Mouse (Mus musculus): ENCODE results near the gene Dnajc1. TPM values are rescaled to one million over a fixed set of nuclear protein-coding genes. Genes with fewer than 3 reads are reported as not detected.

Dnajc1 gene
- polyA plus RNA-seq, 1 experiment from 2014 or later, result 45.3 TPM

DNA sequence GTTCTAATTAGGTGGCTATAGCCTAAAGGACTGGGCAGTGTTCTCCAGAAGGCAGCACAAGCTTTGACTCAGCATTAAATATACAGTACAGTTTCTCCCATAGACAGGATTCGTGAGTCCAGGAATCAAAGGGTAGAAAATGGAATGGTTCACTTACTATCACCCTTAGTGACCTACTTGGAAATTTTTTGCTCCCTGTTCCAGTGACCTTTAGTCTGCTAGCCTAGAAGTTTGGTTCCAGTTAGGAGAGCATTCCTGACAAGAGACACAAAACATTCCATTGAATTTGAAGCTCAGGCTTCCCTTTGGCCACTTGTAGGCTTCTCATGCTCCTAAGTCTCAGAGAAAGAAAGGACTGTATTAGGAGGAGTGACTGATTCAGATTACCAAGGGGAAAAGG lies 126.9 kb downstream of the Dnajc1 start:
- 97% methylated on average over 1 of the region's 1 CpGs for WGBS
- Histone ChIP-seq H3K4me2 (replicated peaks) (no peak overlapping the region), H3K9me3 (replicated peaks) (no peaks in the 10 kb centered on the region), H3K27me3 (no peaks in the 10 kb centered on the region), H3K4me3 (replicated peaks) (no peak overlapping the region), H3K36me3 (0 out of 2 replicates have a peak, but pooled peaks cover 4% of the 10 kb centered on the region), H3K9ac (no peak overlapping the region), H3K27ac (replicated peaks) (no peak overlapping the region), H3K4me1 (no peaks in the 10 kb centered on the region)
- no peak for ATAC-seq (ENCODE audit: insufficient number of reproducible peaks, low FRiP score, low TSS enrichment, low read depth)

GRCm38 (mm10) chr2:18264579-18264978 lies 128.1 kb downstream of the Dnajc1 start:
- no peaks in the 10 kb centered on the region for H3K9me3 ChIP-seq (replicated peaks)
- H3K27me3 ChIP-seq, result no peaks in the 10 kb centered on the region
- no peak overlapping the region for H3K9ac ChIP-seq
- no peak overlapping the region for H3K4me2 ChIP-seq (replicated peaks)
- no peak overlapping the region for H3K4me3 ChIP-seq (replicated peaks)
- 82% methylated on average over 3 of the region's 3 CpGs for WGBS
- no peak for ATAC-seq (ENCODE audit: insufficient number of reproducible peaks, low FRiP score, low TSS enrichment, low read depth)
- H3K27ac ChIP-seq (replicated peaks), result no peak overlapping the region
- 0 out of 2 replicates have a peak, but pooled peaks cover 4% of the 10 kb centered on the region for H3K36me3 ChIP-seq
- H3K4me1 ChIP-seq, result no peaks in the 10 kb centered on the region

DNA sequence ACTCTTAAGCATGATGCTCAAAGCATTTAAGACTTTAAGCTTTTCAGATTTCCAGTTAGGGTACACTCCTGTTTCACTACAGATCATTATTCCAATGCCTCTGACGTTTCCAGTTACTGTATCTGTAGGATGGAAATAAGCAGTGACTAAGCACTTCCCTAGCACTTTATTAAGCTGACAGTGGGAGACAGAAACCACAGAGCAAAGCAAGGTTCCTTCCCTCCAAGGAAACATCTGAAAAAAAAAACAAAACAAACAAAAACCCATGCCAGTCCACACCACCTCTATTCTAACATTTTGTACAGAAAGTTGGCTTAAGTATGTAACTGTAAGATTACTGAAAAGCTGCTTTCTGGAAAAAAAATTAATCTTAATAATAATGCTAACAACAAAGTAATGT lies 130.3 kb downstream of the Dnajc1 start:
- no peak overlapping the region for H3K4me3 ChIP-seq (replicated peaks)
- no peak overlapping the region for H3K4me2 ChIP-seq (replicated peaks)
- H3K27me3 ChIP-seq, result no peaks in the 10 kb centered on the region
- ATAC-seq (ENCODE audit: insufficient number of reproducible peaks, low FRiP score, low TSS enrichment, low read depth), result no peak
- H3K9me3 ChIP-seq (replicated peaks), result no peaks in the 10 kb centered on the region
- no peak overlapping the region for H3K9ac ChIP-seq
- 0 out of 2 replicates have a peak, but pooled peaks cover 4% of the 10 kb centered on the region for H3K36me3 ChIP-seq
- no peaks in the 10 kb centered on the region for H3K4me1 ChIP-seq
- WGBS, result 23% methylated on average over 1 of the region's 1 CpGs
- no peak overlapping the region for H3K27ac ChIP-seq (replicated peaks)

DNA sequence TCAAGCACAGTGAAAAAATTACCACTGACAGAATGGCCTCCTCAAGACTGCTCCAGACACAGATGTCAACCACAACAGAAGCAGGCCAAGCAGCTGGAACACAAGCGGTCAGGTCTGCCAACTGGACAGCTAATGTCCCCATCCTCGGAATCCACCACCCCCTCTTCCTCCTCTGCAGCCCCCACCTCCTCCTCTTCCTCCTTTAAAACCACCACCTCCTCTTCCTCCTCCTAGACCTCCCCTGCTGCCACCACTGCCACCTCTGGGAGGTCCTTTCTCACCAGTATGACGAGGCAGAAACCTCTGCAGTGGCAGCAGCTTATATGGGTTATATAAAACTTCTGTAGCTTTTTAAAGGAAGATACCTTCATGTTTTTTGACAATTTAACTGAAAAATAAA lies 143.4 kb downstream of the Dnajc1 start:
- no peaks in the 10 kb centered on the region for H3K9me3 ChIP-seq (replicated peaks)
- ATAC-seq (ENCODE audit: insufficient number of reproducible peaks, low FRiP score, low TSS enrichment, low read depth), result no peak
- H3K4me3 ChIP-seq (replicated peaks), result no peak overlapping the region
- no peaks in the 10 kb centered on the region for H3K4me1 ChIP-seq
- no peaks in the 10 kb centered on the region for H3K27me3 ChIP-seq
- peaks cover 15% of the 10 kb centered on the region for H3K36me3 ChIP-seq
- 87% methylated on average over 3 of the region's 3 CpGs for WGBS
- H3K4me2 ChIP-seq (replicated peaks), result no peak overlapping the region
- H3K9ac ChIP-seq, result no peak overlapping the region
- no peak overlapping the region for H3K27ac ChIP-seq (replicated peaks)

- Histone ChIP-seq H3K4me2 (replicated peaks) (no peak overlapping the region), H3K27ac (replicated peaks) (no peak overlapping the region), H3K36me3 (no peaks in the 10 kb centered on the region), H3K9ac (no peak overlapping the region), H3K4me1 (no peaks in the 10 kb centered on the region), H3K4me3 (replicated peaks) (no peak overlapping the region), H3K27me3 (no peaks in the 10 kb centered on the region), H3K9me3 (replicated peaks) (no peaks in the 10 kb centered on the region)
- no peak for ATAC-seq (ENCODE audit: insufficient number of reproducible peaks, low FRiP score, low TSS enrichment, low read depth)
- 93% methylated on average over 5 of the region's 5 CpGs for WGBS
These were observed 157.1 kb downstream of the Dnajc1 start for GRCm38 (mm10) chr2:18235524-18235923.

DNA sequence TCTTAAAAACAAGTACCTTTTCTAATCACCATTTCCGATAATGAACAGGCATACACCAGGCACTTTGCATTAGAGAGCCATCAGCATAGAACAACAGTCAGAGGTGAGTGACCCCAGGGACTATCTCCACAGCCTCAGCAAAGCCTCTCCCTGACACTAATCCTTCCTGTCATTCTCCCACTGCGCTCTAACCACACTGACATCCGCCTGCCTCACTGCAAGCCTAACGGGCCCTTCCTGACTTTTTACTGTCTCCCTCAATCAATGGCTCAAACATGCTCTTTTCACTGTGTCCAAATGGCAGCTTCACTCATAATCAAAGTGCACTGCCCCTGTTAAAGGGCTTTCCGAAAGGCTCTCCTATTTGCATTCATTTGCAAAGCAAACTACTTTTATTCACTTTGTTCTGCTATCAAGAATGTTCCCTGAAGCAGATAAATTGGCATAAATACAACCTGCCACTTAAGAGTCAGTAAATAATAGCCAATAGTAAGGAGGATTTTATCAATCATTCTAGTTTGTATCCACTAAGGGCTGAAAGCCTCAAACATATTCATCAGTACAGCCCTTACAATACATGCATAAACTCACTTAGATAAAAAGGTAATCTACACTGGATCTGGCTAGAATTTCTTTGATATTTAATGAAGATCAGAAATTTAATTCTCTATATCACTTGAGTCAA lies 159.6 kb downstream of the Dnajc1 start:
- WGBS, result 33% methylated on average over 5 of the region's 5 CpGs
- Histone ChIP-seq H3K9me3 (replicated peaks) (no peaks in the 10 kb centered on the region), H3K4me3 (replicated peaks) (no peak overlapping the region), H3K27ac (replicated peaks) (no peak overlapping the region), H3K27me3 (no peaks in the 10 kb centered on the region), H3K9ac (no peak overlapping the region), H3K4me1 (no peaks in the 10 kb centered on the region), H3K4me2 (replicated peaks) (no peak overlapping the region), H3K36me3 (no peaks in the 10 kb centered on the region)
- no peak for ATAC-seq (ENCODE audit: insufficient number of reproducible peaks, low FRiP score, low TSS enrichment, low read depth)

GRCm38 (mm10) chr2:18231143-18231542 lies 161.5 kb downstream of the Dnajc1 start:
- Histone ChIP-seq H3K9ac (no peak overlapping the region), H3K27ac (replicated peaks) (no peak overlapping the region), H3K9me3 (replicated peaks) (no peaks in the 10 kb centered on the region), H3K4me3 (replicated peaks) (no peak overlapping the region), H3K27me3 (no peaks in the 10 kb centered on the region), H3K36me3 (no peaks in the 10 kb centered on the region), H3K4me2 (replicated peaks) (no peak overlapping the region), H3K4me1 (no peaks in the 10 kb centered on the region)
- WGBS, result 48% methylated on average over 4 of the region's 4 CpGs
- no peak for ATAC-seq (ENCODE audit: insufficient number of reproducible peaks, low FRiP score, low TSS enrichment, low read depth)

- H3K27ac ChIP-seq (replicated peaks), result no peak overlapping the region
These were observed 163.4 kb downstream of the Dnajc1 start for GRCm38 (mm10) chr2:18229279-18229678.

GRCm38 (mm10) chr2:18228486-18229062 lies 164.1 kb downstream of the Dnajc1 start:
- H3K4me2 ChIP-seq (replicated peaks), result no peak overlapping the region
- peak; percentile 70; the same call in 1 of the 2 replicates for ATAC-seq (ENCODE audit: insufficient number of reproducible peaks, low FRiP score, low TSS enrichment, low read depth)
- H3K36me3 ChIP-seq, result no peaks in the 10 kb centered on the region
- H3K4me3 ChIP-seq (replicated peaks), result no peak overlapping the region
- WGBS, result 37% methylated on average over 8 of the region's 8 CpGs
- no peak overlapping the region for H3K27ac ChIP-seq (replicated peaks)
- H3K27me3 ChIP-seq, result no peaks in the 10 kb centered on the region
- no peaks in the 10 kb centered on the region for H3K4me1 ChIP-seq
- no peaks in the 10 kb centered on the region for H3K9me3 ChIP-seq (replicated peaks)
- H3K9ac ChIP-seq, result no peak overlapping the region

More at GRCm38 (mm10) chr2:18229279-18229678, 163.4 kb downstream of the Dnajc1 start:
- Histone ChIP-seq H3K4me1 (no peaks in the 10 kb centered on the region), H3K4me3 (replicated peaks) (no peak overlapping the region), H3K4me2 (replicated peaks) (no peak overlapping the region), H3K9me3 (replicated peaks) (no peaks in the 10 kb centered on the region), H3K36me3 (no peaks in the 10 kb centered on the region), H3K9ac (no peak overlapping the region), H3K27me3 (no peaks in the 10 kb centered on the region)
- no peak for ATAC-seq (ENCODE audit: insufficient number of reproducible peaks, low FRiP score, low TSS enrichment, low read depth)
- 35% methylated on average over 2 of the region's 2 CpGs for WGBS

GRCm38 (mm10) chr2:18219569-18219968 lies 173.1 kb downstream of the Dnajc1 start:
- Histone ChIP-seq H3K9me3 (replicated peaks) (no peaks in the 10 kb centered on the region), H3K9ac (no peak overlapping the region), H3K4me3 (replicated peaks) (no peak overlapping the region), H3K4me2 (replicated peaks) (no peak overlapping the region), H3K27ac (replicated peaks) (no peak overlapping the region), H3K27me3 (no peaks in the 10 kb centered on the region), H3K4me1 (peaks cover 5% of the 10 kb centered on the region), H3K36me3 (peaks cover 30% of the 10 kb centered on the region)
- 83% methylated on average over 13 of the region's 13 CpGs for WGBS
- ATAC-seq (ENCODE audit: insufficient number of reproducible peaks, low FRiP score, low TSS enrichment, low read depth), result no peak

- Histone ChIP-seq H3K4me1 (peaks cover 5% of the 10 kb centered on the region), H3K4me3 (replicated peaks) (no peak overlapping the region), H3K9me3 (replicated peaks) (no peaks in the 10 kb centered on the region), H3K4me2 (replicated peaks) (no peak overlapping the region), H3K27ac (replicated peaks) (no peak overlapping the region), H3K27me3 (no peaks in the 10 kb centered on the region), H3K9ac (no peak overlapping the region), H3K36me3 (peaks cover 34% of the 10 kb centered on the region)
- no peak for ATAC-seq (ENCODE audit: insufficient number of reproducible peaks, low FRiP score, low TSS enrichment, low read depth)
- 69% methylated on average over 8 of the region's 8 CpGs for WGBS
These were observed 173.5 kb downstream of the Dnajc1 start for GRCm38 (mm10) chr2:18219136-18219535.

GRCm38 (mm10) chr2:18218500-18218899 lies 174.1 kb downstream of the Dnajc1 start:
- Histone ChIP-seq H3K4me2 (replicated peaks) (no peak overlapping the region), H3K9me3 (replicated peaks) (no peaks in the 10 kb centered on the region), H3K27ac (replicated peaks) (no peak overlapping the region), H3K9ac (no peak overlapping the region), H3K27me3 (no peaks in the 10 kb centered on the region), H3K4me1 (peaks cover 5% of the 10 kb centered on the region), H3K4me3 (replicated peaks) (no peak overlapping the region), H3K36me3 (peaks cover 40% of the 10 kb centered on the region)
- WGBS, result 60% methylated on average over 5 of the region's 5 CpGs
- no peak for ATAC-seq (ENCODE audit: insufficient number of reproducible peaks, low FRiP score, low TSS enrichment, low read depth)

All from embryonic facial prominence, embryonic 15.5 days (tissue).